Mouse (Mus musculus): Measurements from ENCODE around the gene Id2.

GRCm38 (mm10) chr12:25143492-25143891 is 46.6 kb upstream of the Id2 start:
- TF ChIP-seq MAX (IDR thresholded peaks at IDR 0.05; ENCODE audit: low read depth): no peak
- TF ChIP-seq CEBPB (IDR thresholded peaks at IDR 0.05; ENCODE audit: insufficient read depth, poor library complexity, severe bottlenecking): no peak
- TF ChIP-seq POLR2A (IDR thresholded peaks at IDR 0.05; ENCODE audit: insufficient read length, low read depth): no peak
- no peak for TF ChIP-seq MYOG (IDR thresholded peaks at IDR 0.05; ENCODE audit: control insufficient read depth in 1 of 3, insufficient read depth in 1 of 3, insufficient read length in 2 of 3, low read depth in 2 of 3)
